Mouse (Mus musculus) cerebellum, adult 9-11 months (tissue): ENCODE data around the gene Pgd.

ENCODE experiments used
- DNase-seq: peaks from one replicate; pipeline ENCODE4 v3.0.0; 2022

Gene Pgd

DNA sequence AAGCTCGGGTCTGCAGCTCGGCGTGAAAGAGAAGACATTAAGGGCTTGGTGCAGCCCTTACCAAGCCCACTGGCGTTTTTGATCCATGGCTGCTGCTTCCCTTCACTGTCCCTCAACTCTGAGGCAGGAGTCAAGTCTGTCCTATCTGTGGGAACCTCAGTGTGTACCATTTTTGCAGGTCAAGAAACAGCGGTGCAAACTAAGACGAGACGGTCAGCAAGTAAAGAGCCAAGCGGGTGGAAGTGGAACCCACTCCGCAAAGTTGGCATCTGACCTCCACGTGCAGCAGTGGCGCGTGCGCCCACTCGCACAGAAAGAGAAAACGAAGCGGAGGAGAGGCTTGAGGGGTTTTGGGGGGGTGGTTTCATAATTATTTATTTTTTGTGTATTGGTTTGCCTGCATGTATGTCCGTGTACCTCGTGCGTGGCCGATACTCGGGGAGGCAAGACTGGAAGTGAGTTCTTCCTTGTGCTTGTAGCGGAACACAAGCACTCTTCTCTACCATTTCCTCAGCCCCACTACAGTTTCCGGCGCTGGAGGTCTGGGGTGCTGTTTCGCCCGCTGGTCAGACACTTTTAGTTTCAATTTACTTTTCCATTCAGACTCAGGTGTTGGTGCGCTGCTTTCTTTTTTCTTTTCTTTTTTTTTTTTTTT is 513 bp upstream of the Pgd start:
- no peak for DNase-seq

DNA sequence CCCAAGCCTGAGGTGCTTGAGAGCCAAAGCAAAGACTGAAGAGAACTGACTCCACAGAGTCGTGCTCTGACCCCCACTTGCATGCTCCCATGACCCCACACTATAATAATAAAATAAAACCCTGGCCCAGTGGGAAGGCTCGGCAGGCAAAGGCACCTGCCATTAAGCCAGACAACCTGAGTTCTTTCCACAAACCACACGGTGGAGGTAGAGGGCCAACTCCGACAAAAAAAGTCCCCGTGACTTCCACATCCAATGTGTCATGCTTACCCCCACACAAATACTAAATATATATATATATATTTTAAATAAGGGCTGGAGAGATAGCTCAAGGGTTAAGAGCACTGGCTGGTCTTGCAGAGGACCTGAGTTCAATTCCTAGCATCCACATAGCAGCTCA is 2.4 kb downstream of the Pgd start:
- DNase-seq, result no peak

DNA sequence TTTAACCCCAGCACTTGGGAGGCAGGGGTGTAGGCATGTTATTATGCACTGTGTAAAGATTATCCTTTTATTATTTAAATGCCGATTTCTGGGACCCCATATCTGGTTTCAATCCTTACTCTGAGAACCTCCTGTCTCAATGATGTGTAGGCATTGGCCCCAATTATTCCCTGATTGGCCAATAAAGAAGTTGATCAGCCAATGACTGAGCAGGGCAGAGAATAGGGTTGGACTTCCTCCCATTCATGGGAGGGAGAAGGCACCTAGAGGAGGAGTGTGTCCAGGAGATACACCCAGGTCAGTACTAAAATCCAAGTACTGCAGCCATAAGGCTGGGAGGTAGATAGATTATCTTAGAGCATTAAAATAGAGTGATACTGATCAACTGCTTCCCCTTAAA is 3.4 kb downstream of the Pgd start:
- no peak for DNase-seq

DNA sequence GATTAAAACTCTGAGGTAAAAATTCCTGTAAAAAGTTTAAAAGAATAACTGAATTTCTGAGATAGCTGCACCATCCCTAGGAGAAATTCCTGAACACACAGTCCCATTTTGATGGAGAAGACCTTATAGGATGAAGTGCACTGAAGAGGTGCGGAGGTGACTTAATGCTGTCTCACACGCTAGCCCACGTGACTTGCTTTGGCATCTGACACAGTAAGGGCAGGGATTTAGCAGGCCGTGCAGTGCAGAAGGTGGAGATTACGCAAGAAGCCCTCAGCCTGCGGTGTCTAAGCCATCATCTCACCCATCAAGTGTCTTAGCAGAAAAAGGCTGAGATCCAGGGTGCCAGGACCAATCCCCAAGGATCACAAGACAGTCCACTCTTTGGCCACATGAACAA is 5.4 kb downstream of the Pgd start:
- DNase-seq, result no peak

GRCm38 (mm10) chr4:149159891-149160290 is 6.7 kb downstream of the Pgd start:
- DNase-seq, result no peak

DNA sequence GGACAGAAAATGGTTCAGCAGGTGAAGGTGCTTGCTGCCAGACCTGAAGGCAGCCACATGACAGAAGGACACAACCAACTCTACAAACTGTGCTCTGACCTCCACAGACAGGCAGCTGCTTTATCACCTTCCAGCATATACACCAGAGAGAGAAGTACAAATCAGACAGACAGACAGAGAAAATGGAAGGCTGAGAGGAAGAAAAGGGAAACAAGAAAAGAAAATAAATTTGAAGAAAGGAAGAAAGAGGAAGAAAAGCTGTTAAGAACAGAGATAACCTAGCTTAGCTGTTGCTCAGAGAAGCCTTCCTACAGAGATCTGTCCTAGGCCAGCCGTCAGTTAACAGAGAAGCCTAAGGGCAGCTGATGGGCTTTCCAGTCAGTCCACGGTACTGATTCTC is 7.4 kb downstream of the Pgd start:
- no peak for DNase-seq

- DNase-seq, result no peak
Measured at GRCm38 (mm10) chr4:149157415-149157973, 9.1 kb downstream of the Pgd start.

- no peak for DNase-seq
Measured at GRCm38 (mm10) chr4:149155711-149156110, 10.9 kb downstream of the Pgd start.

GRCm38 (mm10) chr4:149154859-149155258 is 11.7 kb downstream of the Pgd start:
- no peak for DNase-seq

DNA sequence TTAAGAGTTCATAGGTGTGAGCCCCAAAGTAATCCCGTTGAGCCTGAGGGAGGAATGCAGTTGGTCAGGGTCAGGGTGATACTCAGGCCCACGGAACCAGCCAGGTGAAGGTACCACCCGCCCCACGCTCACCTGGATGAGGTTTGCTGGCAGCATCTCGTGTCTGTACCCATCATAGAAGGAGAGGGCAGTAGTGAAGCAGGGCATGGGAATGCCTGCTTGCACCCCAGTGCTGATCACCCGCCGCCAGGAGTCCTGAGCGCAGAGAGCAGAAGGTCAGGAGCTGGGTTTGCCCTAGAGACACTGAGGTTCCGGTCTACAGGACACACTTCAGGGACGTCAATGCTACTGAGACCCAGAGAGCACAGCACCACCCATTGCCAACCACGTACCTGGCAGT is 15.8 kb downstream of the Pgd start:
- DNase-seq, result no peak

- DNase-seq, result no peak
Measured at GRCm38 (mm10) chr4:149150256-149150655, 16.3 kb downstream of the Pgd start.

DNA sequence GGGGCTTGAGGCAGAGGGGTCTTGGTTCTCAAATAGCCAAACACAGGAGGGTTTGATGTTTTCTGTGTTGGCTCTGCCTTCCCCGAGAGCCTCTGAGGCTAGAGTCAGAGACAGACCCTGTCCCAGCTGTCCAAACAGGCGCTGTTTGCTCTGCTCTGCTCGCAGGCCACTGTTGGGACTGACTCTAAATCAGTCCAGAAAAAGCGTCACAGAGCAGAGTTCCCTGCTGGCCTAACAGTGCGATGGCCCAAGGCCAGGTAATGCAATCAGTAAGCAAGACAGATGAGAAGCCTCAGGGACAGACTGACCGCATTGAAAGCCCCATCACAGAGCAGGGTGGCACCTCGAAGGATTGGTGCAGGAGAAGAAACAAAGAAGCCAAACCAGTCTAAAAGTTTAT is 17.0 kb downstream of the Pgd start:
- DNase-seq, result no peak

GRCm38 (mm10) chr4:149149196-149149595 is 17.4 kb downstream of the Pgd start:
- no peak for DNase-seq

DNA sequence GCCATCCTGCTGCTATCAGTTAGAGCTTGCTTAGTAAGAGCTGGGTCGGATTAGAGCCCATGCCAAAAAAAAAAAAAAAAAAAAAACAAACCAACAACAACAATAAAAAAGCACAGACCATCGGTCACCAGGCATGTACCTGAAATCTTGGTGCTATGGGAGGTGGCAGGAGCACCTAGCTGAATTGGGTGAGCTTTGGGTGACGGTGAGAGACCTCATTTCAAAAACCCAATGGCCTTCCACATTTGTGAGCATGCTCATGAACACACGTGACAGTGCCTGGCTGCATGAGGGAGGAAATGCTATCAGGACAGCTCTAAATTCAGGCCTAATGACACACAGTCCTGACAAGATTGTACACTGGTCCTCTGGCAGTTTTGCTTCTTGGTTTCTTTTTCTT is 18.5 kb downstream of the Pgd start:
- DNase-seq, result no peak

DNA sequence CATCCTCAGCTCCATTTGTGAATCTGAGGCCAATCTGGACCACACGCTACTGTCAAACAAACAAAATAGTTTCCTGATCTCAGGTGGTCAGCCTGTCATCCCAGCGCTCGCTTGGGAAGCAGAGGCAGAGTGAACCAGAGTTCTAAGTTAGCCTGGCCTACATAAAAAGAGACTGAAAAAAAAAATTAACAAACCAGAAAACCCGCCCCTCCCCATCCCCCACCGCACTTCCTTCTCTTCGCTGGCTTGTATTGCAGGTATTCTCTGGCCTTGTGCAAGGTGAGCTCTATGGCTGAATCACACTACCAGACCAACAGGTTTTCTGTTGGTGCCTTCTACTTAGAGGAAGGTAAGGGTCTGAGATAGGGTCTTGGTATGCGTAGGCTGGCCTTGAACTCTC is 19.0 kb downstream of the Pgd start:
- no peak for DNase-seq

GRCm38 (mm10) chr4:149145151-149145550 is 21.4 kb downstream of the Pgd start:
- no peak for DNase-seq

DNA sequence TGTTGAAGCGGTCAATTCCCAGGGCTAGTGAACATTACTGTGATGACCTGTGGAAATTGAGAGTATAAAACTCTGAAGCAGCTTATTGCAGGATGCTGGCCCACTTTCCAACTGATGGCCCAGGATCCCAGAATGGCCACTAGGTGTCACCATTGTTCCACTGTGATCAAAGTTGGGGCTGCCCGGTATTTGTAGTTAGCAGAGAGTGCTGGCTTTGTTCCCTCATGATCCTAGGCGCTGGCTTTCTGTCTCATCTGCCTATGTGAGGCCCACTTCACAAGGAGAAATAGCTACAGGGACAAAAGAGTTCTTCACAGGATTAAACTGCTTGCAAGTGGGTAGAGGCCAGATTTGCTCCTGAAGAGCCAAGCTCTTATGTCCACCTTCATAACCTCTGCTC is 22.1 kb downstream of the Pgd start:
- DNase-seq, result peak; percentile 76

- no peak for DNase-seq
Measured at GRCm38 (mm10) chr4:149143594-149143993, 23.0 kb downstream of the Pgd start.

- no peak for DNase-seq
Measured at GRCm38 (mm10) chr4:149138515-149138914, 28.1 kb downstream of the Pgd start.

- peak; percentile 90 for DNase-seq
Measured at GRCm38 (mm10) chr4:149136982-149137770, 29.4 kb downstream of the Pgd start, which contains the start of gene Cenps. Gene Cenps (minus strand): TSS chr4:149137629.

GRCm38 (mm10) chr4:149136116-149136850 is 30.3 kb downstream of the Pgd start:
- DNase-seq, result peak; percentile 30

DNA sequence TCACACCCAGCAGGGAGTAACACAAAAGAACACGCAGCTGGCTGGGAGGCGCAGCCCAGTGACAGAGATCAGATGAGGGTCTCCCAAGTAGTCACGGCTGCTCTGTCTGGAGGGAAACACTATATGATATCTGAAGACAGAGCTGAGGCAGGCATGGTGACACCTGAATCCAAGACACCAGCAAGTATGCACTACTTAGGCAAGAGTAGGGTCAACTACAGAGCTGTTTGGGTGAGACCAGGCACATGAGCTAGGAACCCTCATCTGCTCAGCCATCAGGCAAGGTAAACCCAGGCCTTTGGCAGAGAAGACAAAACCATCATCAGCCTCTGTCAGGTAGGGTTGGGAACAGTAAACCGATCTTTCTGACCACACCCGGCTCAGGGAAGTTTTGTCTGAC is 33.2 kb downstream of the Pgd start:
- DNase-seq, result no peak

- DNase-seq, result no peak
Measured at GRCm38 (mm10) chr4:149131789-149132565, 34.6 kb downstream of the Pgd start.
